Mouse (Mus musculus): ENCODE measurements around the gene Fbxw13. TPM values are rescaled to one million over a fixed set of nuclear protein-coding genes. Genes with fewer than 3 reads are reported as not detected.
"Not testable (repeated sequence)": the region's sequence is repeated elsewhere in the genome, so short reads cannot be mapped to it uniquely, and the experiment has no call there.

The Fbxw13 gene
- not detected in 2 replicates for polyA plus RNA-seq (2012)

- not testable (repeated sequence) for TF ChIP-seq GATA1 (IDR thresholded peaks at IDR 0.05; ENCODE audit: low read length)
Measured at GRCm38 (mm10) chr9:109195875-109196274, at the start of gene Fbxw13. Fbxw13 (minus strand) TSS chr9:109195975.

GRCm38 (mm10) chr9:109234654-109235053, 38.9 kb upstream of the Fbxw13 start, which contains the start of gene Fbxw20:
Fbxw20 (minus strand) TSS chr9:109234754.
- TF ChIP-seq GATA1 (IDR thresholded peaks at IDR 0.05; ENCODE audit: low read length), result no peak

- TF ChIP-seq GATA1 (IDR thresholded peaks at IDR 0.05; ENCODE audit: low read length), result no peak
Measured at GRCm38 (mm10) chr9:109218449-109218848, 22.7 kb upstream of the Fbxw13 start.

GRCm38 (mm10) chr9:109200349-109200748, 4.6 kb upstream of the Fbxw13 start:
- no peak for TF ChIP-seq GATA1 (IDR thresholded peaks at IDR 0.05; ENCODE audit: low read length)

GRCm38 (mm10) chr9:109199353-109199752, 3.6 kb upstream of the Fbxw13 start:
- TF ChIP-seq GATA1 (IDR thresholded peaks at IDR 0.05; ENCODE audit: low read length), result no peak

- no peak for TF ChIP-seq GATA1 (IDR thresholded peaks at IDR 0.05; ENCODE audit: low read length)
Measured at GRCm38 (mm10) chr9:109177208-109177607, 18.6 kb downstream of the Fbxw13 start.

DNA sequence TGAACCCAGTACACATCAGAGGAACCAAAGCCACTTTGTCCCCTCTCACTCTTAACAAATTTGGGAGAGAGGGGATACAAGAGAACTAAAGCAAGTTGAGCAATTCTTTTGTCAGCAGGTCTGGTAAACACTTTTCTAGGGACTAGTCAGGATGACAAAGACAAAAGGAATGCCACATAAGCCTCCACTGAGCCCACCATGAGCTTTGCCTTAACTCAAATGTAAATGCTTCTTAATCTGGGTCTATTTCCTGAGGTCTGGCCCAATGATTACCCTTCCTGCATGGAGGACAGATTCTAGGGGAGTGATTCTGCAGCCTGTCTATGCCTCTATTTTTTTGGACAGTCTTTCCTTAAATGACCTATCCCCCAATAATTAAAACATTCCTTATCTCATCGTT, 19.5 kb downstream of the Fbxw13 start:
- no peak for TF ChIP-seq GATA1 (IDR thresholded peaks at IDR 0.05; ENCODE audit: low read length)

DNA sequence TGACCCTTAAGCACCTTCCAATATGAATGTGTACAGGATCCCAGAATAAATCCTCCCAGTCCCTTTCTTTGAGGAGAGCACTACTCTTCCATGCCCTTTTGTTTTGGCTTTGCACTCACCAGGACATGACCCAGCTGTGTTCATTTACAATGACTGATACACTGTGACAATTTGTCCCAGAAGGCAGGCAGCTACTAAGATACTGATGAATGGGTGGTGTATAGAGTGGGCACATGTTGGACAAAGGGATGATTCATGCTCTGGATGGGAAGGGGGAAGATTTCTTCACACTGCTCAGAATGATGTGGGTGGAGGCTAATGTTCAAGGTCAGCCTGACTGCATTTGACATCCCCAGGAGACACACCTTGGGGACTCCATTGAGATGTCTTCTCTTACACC, 28.5 kb downstream of the Fbxw13 start:
- no peak for TF ChIP-seq GATA1 (IDR thresholded peaks at IDR 0.05; ENCODE audit: low read length)

GRCm38 (mm10) chr9:109161941-109162340, 33.8 kb downstream of the Fbxw13 start, which contains the start of gene Fbxw21:
Fbxw21 (minus strand) TSS chr9:109162041.
- TF ChIP-seq GATA1 (IDR thresholded peaks at IDR 0.05; ENCODE audit: low read length), result no peak

DNA sequence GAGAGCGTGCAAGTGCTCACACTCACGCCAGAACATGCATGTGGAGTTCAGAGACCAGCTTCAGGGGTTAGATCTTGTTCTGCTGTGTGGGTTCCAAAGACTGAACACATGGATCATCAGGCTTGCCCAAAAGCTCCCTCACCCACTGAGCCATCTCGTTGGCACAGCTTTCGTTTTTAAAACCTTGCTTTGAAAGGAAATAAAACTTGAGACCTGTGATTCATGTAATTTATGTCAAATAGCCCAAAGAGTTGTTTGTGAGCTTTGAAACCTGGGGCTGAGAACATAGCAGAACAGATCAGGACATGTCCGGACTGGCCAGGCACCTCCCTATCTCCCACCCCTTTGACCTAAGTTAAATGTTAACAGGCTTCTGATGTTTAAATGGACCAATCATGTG, 65.7 kb downstream of the Fbxw13 start:
- TF ChIP-seq GATA1 (IDR thresholded peaks at IDR 0.05; ENCODE audit: low read length), result no peak

Other genes starting within 250 kb of the Fbxw13 start
- 0.09 and 0.15 TPM in 2 replicates for gene Col7a1, start 242.4 kb downstream of the Fbxw13 start, polyA plus RNA-seq (2012)
- 0.05 TPM in 1 of 2 replicates, not detected in the other for gene Ucn2, start 210.0 kb downstream of the Fbxw13 start, polyA plus RNA-seq (2012)
- 2.0 and 2.5 TPM in 2 replicates for gene Pfkfb4, start 204.2 kb downstream of the Fbxw13 start, polyA plus RNA-seq (2012)
- 291 and 305 TPM in 2 replicates for gene Shisa5, start 157.4 kb downstream of the Fbxw13 start, polyA plus RNA-seq (2012)
- gene Trex1, start 136.2 kb downstream of the Fbxw13 start, polyA plus RNA-seq (2012), result 15.1 and 36.8 TPM in 2 replicates
- 10.4 and 11.2 TPM in 2 replicates for gene Atrip, start 121.9 kb downstream of the Fbxw13 start, polyA plus RNA-seq (2012)
- 8.7 and 9.8 TPM in 2 replicates for gene Ccdc51, start 113.5 kb downstream of the Fbxw13 start, polyA plus RNA-seq (2012)
- gene Tma7, start 113.4 kb downstream of the Fbxw13 start, polyA plus RNA-seq (2012), result 418 and 445 TPM in 2 replicates
- gene Plxnb1, start 100.6 kb downstream of the Fbxw13 start, polyA plus RNA-seq (2012), result not detected in 2 replicates
- gene Fbxw21, start 33.9 kb downstream of the Fbxw13 start, polyA plus RNA-seq (2012), result not detected in 2 replicates
- not detected in 2 replicates for gene Fbxw20, start 38.8 kb upstream of the Fbxw13 start, polyA plus RNA-seq (2012)
- not detected in 2 replicates for gene Fbxw14, start 91.7 kb upstream of the Fbxw13 start, polyA plus RNA-seq (2012)
- gene Fbxw28, start 143.7 kb upstream of the Fbxw13 start, polyA plus RNA-seq (2012), result not detected in 2 replicates
- not detected in 2 replicates for gene Fbxw22, start 208.3 kb upstream of the Fbxw13 start, polyA plus RNA-seq (2012)